Mouse (Mus musculus): ENCODE measurements around the gene Mipol1. TPM values are rescaled to one million over a fixed set of nuclear protein-coding genes. Genes with fewer than 3 reads are reported as not detected.
A peak's percentile ranks its signal among the peaks of the same experiment; 100 is the strongest.

Mipol1 gene
- polyA plus RNA-seq, 1 experiment, result 2.9 TPM

- DNase-seq (ENCODE audit: low read depth), result no peak
- TF ChIP-seq POLR2A (IDR thresholded peaks at IDR 0.05; ENCODE audit: borderline replicate concordance, extremely low read depth, insufficient read depth, insufficient read length, poor library complexity, severe bottlenecking) (no peak), CTCF (IDR thresholded peaks at IDR 0.05; ENCODE audit: borderline replicate concordance, extremely low read depth, insufficient read depth, insufficient read length) (no peak)
Observed at GRCm38 (mm10) chr12:57505329-57505728, 275.1 kb downstream of the Mipol1 start.

DNA sequence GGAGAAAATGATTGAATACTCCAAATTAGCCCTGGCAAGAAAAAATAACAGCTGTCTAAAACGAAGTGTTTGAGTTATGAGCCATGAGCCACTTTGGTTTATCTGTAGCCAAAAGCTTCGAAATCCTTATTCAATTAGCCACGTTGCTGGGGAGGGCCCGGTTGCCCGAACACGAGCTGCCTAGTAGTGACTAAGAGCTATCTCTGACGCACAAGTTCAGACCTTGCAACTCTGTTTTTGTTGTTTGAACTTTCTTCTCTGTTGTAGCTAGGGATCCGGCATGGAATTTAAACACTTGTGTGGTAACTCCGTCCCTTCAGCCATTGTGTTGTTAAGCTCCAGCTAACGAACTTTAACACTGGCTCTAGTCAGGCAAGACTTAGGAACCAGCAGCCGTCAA lies 278.7 kb downstream of the Mipol1 start:
- TF ChIP-seq POLR2A (IDR thresholded peaks at IDR 0.05; ENCODE audit: borderline replicate concordance, extremely low read depth, insufficient read depth, insufficient read length, poor library complexity, severe bottlenecking) (no peak), CTCF (IDR thresholded peaks at IDR 0.05; ENCODE audit: borderline replicate concordance, extremely low read depth, insufficient read depth, insufficient read length) (no peak)
- peak; percentile 34 for DNase-seq (ENCODE audit: low read depth)

GRCm38 (mm10) chr12:57509726-57510125 lies 279.5 kb downstream of the Mipol1 start:
- no peak for DNase-seq (ENCODE audit: low read depth)
- no peak for TF ChIP-seq CTCF (IDR thresholded peaks at IDR 0.05; ENCODE audit: borderline replicate concordance, extremely low read depth, insufficient read depth, insufficient read length)
- no peak for TF ChIP-seq POLR2A (IDR thresholded peaks at IDR 0.05; ENCODE audit: borderline replicate concordance, extremely low read depth, insufficient read depth, insufficient read length, poor library complexity, severe bottlenecking)

- TF ChIP-seq CTCF (IDR thresholded peaks at IDR 0.05; ENCODE audit: borderline replicate concordance, extremely low read depth, insufficient read depth, insufficient read length) (no peak), POLR2A (IDR thresholded peaks at IDR 0.05; ENCODE audit: borderline replicate concordance, extremely low read depth, insufficient read depth, insufficient read length, poor library complexity, severe bottlenecking) (no peak)
- DNase-seq (ENCODE audit: low read depth), result no peak
Observed at GRCm38 (mm10) chr12:57511127-57511526, 280.9 kb downstream of the Mipol1 start.

GRCm38 (mm10) chr12:57511560-57511959 lies 281.3 kb downstream of the Mipol1 start:
- TF ChIP-seq CTCF (IDR thresholded peaks at IDR 0.05; ENCODE audit: borderline replicate concordance, extremely low read depth, insufficient read depth, insufficient read length), result no peak
- no peak for TF ChIP-seq POLR2A (IDR thresholded peaks at IDR 0.05; ENCODE audit: borderline replicate concordance, extremely low read depth, insufficient read depth, insufficient read length, poor library complexity, severe bottlenecking)
- no peak for DNase-seq (ENCODE audit: low read depth)

GRCm38 (mm10) chr12:57514552-57514951 lies 284.3 kb downstream of the Mipol1 start:
- no peak for TF ChIP-seq POLR2A (IDR thresholded peaks at IDR 0.05; ENCODE audit: borderline replicate concordance, extremely low read depth, insufficient read depth, insufficient read length, poor library complexity, severe bottlenecking)
- no peak for TF ChIP-seq CTCF (IDR thresholded peaks at IDR 0.05; ENCODE audit: borderline replicate concordance, extremely low read depth, insufficient read depth, insufficient read length)
- peak; percentile 22 for DNase-seq (ENCODE audit: low read depth)

DNA sequence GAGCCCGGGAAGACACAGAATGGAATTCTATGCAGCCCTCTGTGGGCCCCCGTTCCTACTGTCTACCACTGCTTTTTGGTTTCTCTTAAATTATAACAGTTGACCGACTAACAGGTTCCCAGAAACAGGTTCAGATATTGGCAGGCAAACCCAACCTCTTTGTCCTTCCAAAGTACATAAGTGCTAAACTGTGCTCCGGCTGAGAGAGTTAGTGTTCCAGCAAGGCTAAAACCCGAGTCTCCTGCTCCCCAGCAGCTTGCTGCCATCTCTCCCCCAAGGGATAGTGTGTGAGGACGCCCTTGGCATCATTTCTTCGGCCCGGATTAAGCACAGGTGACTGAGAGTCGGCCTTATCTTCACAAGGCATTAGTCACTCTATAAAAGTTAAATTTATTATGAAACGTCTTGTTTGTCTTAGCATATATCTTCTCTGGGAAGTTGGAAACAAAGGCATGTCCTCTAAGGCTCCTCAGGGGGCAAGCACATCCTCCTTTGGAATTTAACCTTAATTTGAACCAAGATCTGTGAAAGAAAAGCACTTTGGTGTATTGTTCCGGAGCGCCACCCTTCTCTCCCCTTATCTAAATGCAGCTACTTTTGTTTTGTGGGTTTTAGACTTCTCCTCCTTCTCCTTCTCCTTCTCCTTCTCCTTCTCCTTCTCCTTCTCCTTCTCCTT lies 285.6 kb downstream of the Mipol1 start:
- no peak for DNase-seq (ENCODE audit: low read depth)
- no peak for TF ChIP-seq CTCF (IDR thresholded peaks at IDR 0.05; ENCODE audit: borderline replicate concordance, extremely low read depth, insufficient read depth, insufficient read length)
- no peak for TF ChIP-seq POLR2A (IDR thresholded peaks at IDR 0.05; ENCODE audit: borderline replicate concordance, extremely low read depth, insufficient read depth, insufficient read length, poor library complexity, severe bottlenecking)

GRCm38 (mm10) chr12:57528335-57528734 lies 298.1 kb downstream of the Mipol1 start:
- no peak for TF ChIP-seq CTCF (IDR thresholded peaks at IDR 0.05; ENCODE audit: borderline replicate concordance, extremely low read depth, insufficient read depth, insufficient read length)
- no peak for TF ChIP-seq POLR2A (IDR thresholded peaks at IDR 0.05; ENCODE audit: borderline replicate concordance, extremely low read depth, insufficient read depth, insufficient read length, poor library complexity, severe bottlenecking)
- no peak for DNase-seq (ENCODE audit: low read depth)

GRCm38 (mm10) chr12:57530474-57530873 lies 300.2 kb downstream of the Mipol1 start:
- no peak for TF ChIP-seq POLR2A (IDR thresholded peaks at IDR 0.05; ENCODE audit: borderline replicate concordance, extremely low read depth, insufficient read depth, insufficient read length, poor library complexity, severe bottlenecking)
- TF ChIP-seq CTCF (IDR thresholded peaks at IDR 0.05; ENCODE audit: borderline replicate concordance, extremely low read depth, insufficient read depth, insufficient read length), result no peak
- DNase-seq (ENCODE audit: low read depth), result peak; percentile 83

GRCm38 (mm10) chr12:57534517-57534878 lies 304.3 kb downstream of the Mipol1 start:
- no peak for TF ChIP-seq CTCF (IDR thresholded peaks at IDR 0.05; ENCODE audit: borderline replicate concordance, extremely low read depth, insufficient read depth, insufficient read length)
- no peak for TF ChIP-seq POLR2A (IDR thresholded peaks at IDR 0.05; ENCODE audit: borderline replicate concordance, extremely low read depth, insufficient read depth, insufficient read length, poor library complexity, severe bottlenecking)

GRCm38 (mm10) chr12:57534879-57535611 lies 304.8 kb downstream of the Mipol1 start:
- TF ChIP-seq CTCF (IDR thresholded peaks at IDR 0.05; ENCODE audit: borderline replicate concordance, extremely low read depth, insufficient read depth, insufficient read length) (no peak), POLR2A (IDR thresholded peaks at IDR 0.05; ENCODE audit: borderline replicate concordance, extremely low read depth, insufficient read depth, insufficient read length, poor library complexity, severe bottlenecking) (no peak)
- DNase-seq (ENCODE audit: low read depth), result peak; percentile 65

More at GRCm38 (mm10) chr12:57534517-57534878, 304.3 kb downstream of the Mipol1 start:
- DNase-seq (ENCODE audit: low read depth), result peak; percentile 18

Data from brain, embryonic 14.5 days (tissue).